Comparison of ENCODE assay signal across 19 mouse cellular contexts in the genomic region with DNA sequence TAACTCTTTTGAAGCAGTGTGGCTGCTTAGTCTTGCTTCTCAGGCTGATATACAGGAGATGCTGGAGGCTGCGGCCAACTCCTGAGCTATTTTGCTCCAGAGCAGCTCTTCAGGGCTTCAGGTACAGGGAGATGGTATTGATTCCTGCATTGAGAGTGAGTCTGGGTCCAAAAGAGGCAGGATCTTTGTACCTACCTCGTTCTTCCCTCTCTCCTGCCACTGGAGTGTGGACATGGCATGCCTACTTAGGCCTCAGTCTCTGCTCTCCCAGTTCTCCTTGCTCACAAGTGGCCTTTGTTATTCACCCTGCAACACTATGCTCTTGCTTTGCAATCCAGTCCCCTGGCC.
A peak's percentile ranks its signal among the peaks of the same experiment; 100 is the strongest.
DNase-seq lines count a peak whose midpoint lies in the region; ATAC-seq lines count a peak whose summit lies in the region.
"Had no signal": no experiment of that assay in that cellular context is flagged by ENCODE, and none has a peak within 500 bp of the region (broad histone marks: within the 10 kb centered on the region; RNA-seq: fewer than 3 reads in every experiment).

No protein-coding gene starts in this region.

- no peak for ATAC-seq in forebrain, embryonic 15.5 days (replicated peaks)
- no peak for ATAC-seq in midbrain, embryonic 11.5 days (ENCODE audit: low FRiP score)
- ATAC-seq in forebrain, embryonic 16.5 days = no peak
- ATAC-seq in midbrain, embryonic 15.5 days (replicated peaks) = peak; percentile 28; the same call in 1 of the 2 replicates

- DNase-seq in forebrain, embryonic 10.5 days (ENCODE audit: extremely low spot score, low spot score) = no peak
- no peak for DNase-seq in midbrain, embryonic 10.5 days (ENCODE audit: low spot score)
- no peak for DNase-seq in midbrain, embryonic 11.5 days (ENCODE audit: low spot score, missing footprints)
- DNase-seq in left cerebral cortex, postnatal 10 days (ENCODE audit: extremely low spot score in 1 of 2, low spot score in 2 of 2) = no peak
- DNase-seq in T-cell, adult 2 months (ENCODE audit: low spot score) = no peak
- DNase-seq: adrenal gland, postnatal 14 days; cerebellum, adult 11 months; cerebellum, postnatal 14 days; gastrocnemius, postnatal 25 days; heart, postnatal 10 days; kidney, adult 11 months; thymus, postnatal 14 days had no signal

- H3K36me3 ChIP-seq in forebrain, embryonic 10.5 days (replicated peaks) = no peaks in the 10 kb centered on the region
- H3K36me3 ChIP-seq in forebrain, embryonic 15.5 days = no peaks in the 10 kb centered on the region
- no peaks in the 10 kb centered on the region for H3K36me3 ChIP-seq in midbrain, embryonic 10.5 days
- no peaks in the 10 kb centered on the region for H3K36me3 ChIP-seq in midbrain, embryonic 11.5 days (ENCODE audit: control insufficient read depth, insufficient read depth, low read length)
- no peaks in the 10 kb centered on the region for H3K36me3 ChIP-seq in forebrain, embryonic 16.5 days (ENCODE audit: control insufficient read depth, insufficient read depth)
- no peaks in the 10 kb centered on the region for H3K36me3 ChIP-seq in midbrain, embryonic 15.5 days (replicated peaks)
- H3K36me3 ChIP-seq: limb, embryonic 15.5 days; liver, embryonic 15.5 days had no signal

- H3K9me3 ChIP-seq in forebrain, embryonic 10.5 days = no peaks in the 10 kb centered on the region
- H3K9me3 ChIP-seq in forebrain, embryonic 15.5 days = no peaks in the 10 kb centered on the region
- no peaks in the 10 kb centered on the region for H3K9me3 ChIP-seq in midbrain, embryonic 10.5 days (replicated peaks)
- no peaks in the 10 kb centered on the region for H3K9me3 ChIP-seq in midbrain, embryonic 11.5 days (ENCODE audit: control insufficient read depth, low read length)
- no peaks in the 10 kb centered on the region for H3K9me3 ChIP-seq in forebrain, embryonic 16.5 days (ENCODE audit: control insufficient read depth, low read length)
- no peaks in the 10 kb centered on the region for H3K9me3 ChIP-seq in midbrain, embryonic 15.5 days
- H3K9me3 ChIP-seq: limb, embryonic 15.5 days; liver, embryonic 15.5 days had no signal

- H3K27me3 ChIP-seq in forebrain, embryonic 10.5 days (ENCODE audit: poor library complexity, severe bottlenecking) = peaks cover 17% of the 10 kb centered on the region
- no peaks in the 10 kb centered on the region for H3K27me3 ChIP-seq in forebrain, embryonic 15.5 days
- no peaks in the 10 kb centered on the region; the same call in 1 of the 2 replicates for H3K27me3 ChIP-seq in midbrain, embryonic 10.5 days (ENCODE audit: low read depth, poor library complexity, severe bottlenecking)
- H3K27me3 ChIP-seq in midbrain, embryonic 11.5 days (ENCODE audit: control insufficient read depth, insufficient read depth, low read length) = no peaks in the 10 kb centered on the region
- H3K27me3 ChIP-seq in forebrain, embryonic 16.5 days (replicated peaks; ENCODE audit: control insufficient read depth, insufficient read depth, low read length) = no peaks in the 10 kb centered on the region
- no peaks in the 10 kb centered on the region for H3K27me3 ChIP-seq in midbrain, embryonic 15.5 days (replicated peaks)
- H3K27me3 ChIP-seq: limb, embryonic 15.5 days; liver, embryonic 15.5 days had no signal

- no peak overlapping the region for H3K9ac ChIP-seq in forebrain, embryonic 15.5 days (replicated peaks)
- no peak overlapping the region for H3K9ac ChIP-seq in midbrain, embryonic 11.5 days (ENCODE audit: low read length)
- H3K9ac ChIP-seq in forebrain, embryonic 16.5 days (replicated peaks; ENCODE audit: low read depth, low read length) = peak overlapping the region; percentile 28; the same call in 1 of the 2 replicates
- H3K9ac ChIP-seq in midbrain, embryonic 15.5 days = no peak overlapping the region
- H3K9ac ChIP-seq: limb, embryonic 15.5 days; liver, embryonic 15.5 days had no signal

- no peak overlapping the region for H3K4me3 ChIP-seq in forebrain, embryonic 10.5 days
- H3K4me3 ChIP-seq in forebrain, embryonic 15.5 days = no peak overlapping the region
- H3K4me3 ChIP-seq in midbrain, embryonic 10.5 days = no peak overlapping the region
- no peak overlapping the region for H3K4me3 ChIP-seq in midbrain, embryonic 11.5 days (ENCODE audit: low read depth, low read length)
- H3K4me3 ChIP-seq in forebrain, embryonic 16.5 days (replicated peaks; ENCODE audit: low read length) = no peak overlapping the region
- no peak overlapping the region for H3K4me3 ChIP-seq in midbrain, embryonic 15.5 days
- H3K4me3 ChIP-seq: erythroblast, embryonic 14.5 days; limb, embryonic 15.5 days; liver, embryonic 15.5 days had no signal

- intact Hi-C loops in left cerebral cortex, postnatal 10 days (cut with DNase I) = no loop called here

- no peak overlapping the region for H3K4me2 ChIP-seq in forebrain, embryonic 15.5 days (replicated peaks)
- no peak overlapping the region for H3K4me2 ChIP-seq in midbrain, embryonic 11.5 days
- no peak overlapping the region for H3K4me2 ChIP-seq in forebrain, embryonic 16.5 days (ENCODE audit: low read length)
- no peak overlapping the region for H3K4me2 ChIP-seq in midbrain, embryonic 15.5 days
- H3K4me2 ChIP-seq: heart, embryonic 11.5 days; limb, embryonic 15.5 days; liver, embryonic 15.5 days had no signal

- WGBS in forebrain, embryonic 10.5 days = 53% methylated on average over 2 of the region's 2 CpGs
- WGBS in forebrain, embryonic 15.5 days = 50% methylated on average over 2 of the region's 2 CpGs
- WGBS in midbrain, embryonic 10.5 days = 65% methylated on average over 2 of the region's 2 CpGs
- WGBS in midbrain, embryonic 11.5 days = 71% methylated on average over 2 of the region's 2 CpGs
- 40% methylated on average over 2 of the region's 2 CpGs for WGBS in forebrain, embryonic 16.5 days
- WGBS in midbrain, embryonic 15.5 days = 42% methylated on average over 2 of the region's 2 CpGs

- peaks cover 37% of the 10 kb centered on the region for H3K4me1 ChIP-seq in forebrain, embryonic 10.5 days
- H3K4me1 ChIP-seq in forebrain, embryonic 15.5 days = peaks cover 26% of the 10 kb centered on the region
- peaks cover 32% of the 10 kb centered on the region for H3K4me1 ChIP-seq in midbrain, embryonic 10.5 days
- peaks cover 19% of the 10 kb centered on the region for H3K4me1 ChIP-seq in midbrain, embryonic 11.5 days (ENCODE audit: control insufficient read depth, insufficient read depth, low read length)
- H3K4me1 ChIP-seq in forebrain, embryonic 16.5 days (replicated peaks; ENCODE audit: control insufficient read depth, insufficient read depth, low read length) = peaks cover 19% of the 10 kb centered on the region
- H3K4me1 ChIP-seq in midbrain, embryonic 15.5 days = peaks cover 9% of the 10 kb centered on the region
- H3K4me1 ChIP-seq: liver, embryonic 15.5 days had no signal

- H3K27ac ChIP-seq in forebrain, embryonic 10.5 days = peak overlapping the region; percentile 82
- no peak overlapping the region for H3K27ac ChIP-seq in forebrain, embryonic 15.5 days (replicated peaks)
- peak overlapping the region; percentile 69 for H3K27ac ChIP-seq in midbrain, embryonic 10.5 days (replicated peaks)
- H3K27ac ChIP-seq in midbrain, embryonic 11.5 days (ENCODE audit: low read depth, low read length) = no peak overlapping the region
- H3K27ac ChIP-seq in forebrain, embryonic 16.5 days (ENCODE audit: low read length) = no peak overlapping the region
- H3K27ac ChIP-seq in midbrain, embryonic 15.5 days = no peak overlapping the region
- H3K27ac ChIP-seq: limb, embryonic 15.5 days; liver, embryonic 15.5 days had no signal

Comparison
In these comparisons a context has a peak if more than half of its experiments do, and no peak if none do; other contexts are left out.
1. H3K27ac ChIP-seq: peak in forebrain, embryonic 10.5 days (single experiment) and midbrain, embryonic 10.5 days (single experiment); none in forebrain, embryonic 15.5 days (single experiment), midbrain, embryonic 11.5 days (single experiment), forebrain, embryonic 16.5 days (single experiment) and midbrain, embryonic 15.5 days (single experiment).